Mouse (Mus musculus) limb, embryonic 15.5 days (tissue): ENCODE results near the gene Mrgprh. TPM values are rescaled to one million over a fixed set of nuclear protein-coding genes. Genes with fewer than 3 reads are reported as not detected.

Experiments used
- ATAC-seq: fragments of 200-750 bp; cut with Nextera tagmentation; 2 replicates; pipeline ENCODE4 v1.8.0; 2017; ENCODE audit warnings: low read depth, moderate TSS enrichment; ENCODE audit not compliant: insufficient number of reproducible peaks, low FRiP score, low TSS enrichment
- H3K27ac ChIP-seq: fragments of 300-500 bp; sonication (generic); 2 replicates; pipeline ENCODE4 v1.5.1; 2015; ENCODE audit warnings: moderate library complexity, mild to moderate bottlenecking, inconsistent platforms
- H3K27me3 ChIP-seq: fragments of 300-500 bp; sonication (generic); 2 replicates; pipeline ENCODE4 v1.6.1; 2015; ENCODE audit warnings: inconsistent platforms
- H3K36me3 ChIP-seq: fragments of 300-500 bp; sonication (generic); 2 replicates; pipeline ENCODE4 v1.6.1; 2015; ENCODE audit warnings: inconsistent platforms
- H3K4me1 ChIP-seq: fragments of 300-500 bp; sonication (generic); 2 replicates; pipeline ENCODE4 v1.6.1; 2015; ENCODE audit warnings: inconsistent platforms
- H3K4me2 ChIP-seq: fragments of 300-500 bp; sonication (generic); 2 replicates; pipeline ENCODE4 v1.6.1; 2015; ENCODE audit warnings: mild to moderate bottlenecking, inconsistent platforms
- H3K4me3 ChIP-seq: fragments of 300-500 bp; sonication (generic); 2 replicates; pipeline ENCODE4 v1.5.1; 2015; ENCODE audit warnings: mild to moderate bottlenecking, inconsistent platforms
- H3K9ac ChIP-seq: fragments of 300-500 bp; sonication (generic); 2 replicates; pipeline ENCODE4 v1.6.1; 2015; ENCODE audit warnings: inconsistent platforms
- H3K9me3 ChIP-seq: fragments of 300-500 bp; sonication (generic); 2 replicates; pipeline ENCODE4 v1.6.1; 2016; ENCODE audit warnings: inconsistent platforms
- WGBS: fragments of 180-500 bp; shearing (Covaris S2); methylation state at CpG from one replicate; pipeline ENCODE4 v1.1.7; 2015; 5-methylcytosine and 5-hydroxymethylcytosine counted together
- microRNA-seq: library from miRNA; unstranded; fragments of <30 nt; microRNA quantifications from one replicate; pipeline ENCODE4, GENCODE M21; 2016
- polyA plus RNA-seq: library from polyadenylated mRNA; unstranded; fragments of >200 nt; fragmentation: Nextera tagmentation; extraction: Ambion mirVana; gene quantifications from 2 replicates; pipeline ENCODE4 v1.2.1, GENCODE M21; 2015

Gene Mrgprh
- polyA plus RNA-seq, 1 experiment from 2014 or later = 0.17 TPM

- Histone ChIP-seq H3K4me2 (no peak overlapping the region), H3K36me3 (peaks cover 61% of the 10 kb centered on the region), H3K9ac (no peak overlapping the region), H3K4me1 (no peaks in the 10 kb centered on the region), H3K27ac (no peak overlapping the region), H3K27me3 (no peaks in the 10 kb centered on the region), H3K4me3 (no peak overlapping the region), H3K9me3 (no peaks in the 10 kb centered on the region)
- no peak for ATAC-seq
- WGBS = 89% methylated on average over 3 of the region's 3 CpGs
These were observed 49.2 kb downstream of the Mrgprh start for GRCm38 (mm10) chr17:12925001-12925400.

- Histone ChIP-seq H3K4me1 (no peaks in the 10 kb centered on the region), H3K9ac (no peak overlapping the region), H3K4me3 (no peak overlapping the region), H3K4me2 (no peak overlapping the region), H3K36me3 (peaks cover 54% of the 10 kb centered on the region), H3K9me3 (no peaks in the 10 kb centered on the region), H3K27ac (no peak overlapping the region), H3K27me3 (no peaks in the 10 kb centered on the region)
- no peak for ATAC-seq
- 87% methylated on average over 8 of the region's 8 CpGs for WGBS
These were observed 49.9 kb downstream of the Mrgprh start for GRCm38 (mm10) chr17:12925703-12926180.

Small RNA genes within 50 kb of the gene (microRNA-seq; reads per million reads assigned to microRNA genes)
- not detected for gene Gm24085

Other genes starting within 250 kb of the Mrgprh start
- not detected in 2 replicates for gene Slc22a1, start 200.2 kb upstream of the Mrgprh start, polyA plus RNA-seq
- gene Igf2r, start 106.4 kb upstream of the Mrgprh start, polyA plus RNA-seq = 45.0 TPM in 2 replicates
- 0.92 and 1.5 TPM in 2 replicates for gene Mas1, start 7.9 kb upstream of the Mrgprh start, polyA plus RNA-seq
- gene Pnldc1, start 34.2 kb downstream of the Mrgprh start, polyA plus RNA-seq = 1.6 and 2.2 TPM in 2 replicates
- 354 and 369 TPM in 2 replicates for gene Tcp1, start 39.7 kb downstream of the Mrgprh start, polyA plus RNA-seq
- gene Mrpl18, start 40.3 kb downstream of the Mrgprh start, polyA plus RNA-seq = 132 and 136 TPM in 2 replicates
- gene Acat3, start 64.6 kb downstream of the Mrgprh start, polyA plus RNA-seq = 0.63 and 0.72 TPM in 2 replicates
- gene Acat2, start 84.7 kb downstream of the Mrgprh start, polyA plus RNA-seq = 128 and 133 TPM in 2 replicates
- gene Wtap, start 118.1 kb downstream of the Mrgprh start, polyA plus RNA-seq = 106 and 124 TPM in 2 replicates
- 89.2 and 111 TPM in 2 replicates for gene Sod2, start 130.8 kb downstream of the Mrgprh start, polyA plus RNA-seq
- 0.22 TPM in 1 of 2 replicates, not detected in the other for gene Gpr31b, start 176.3 kb downstream of the Mrgprh start, polyA plus RNA-seq
- 0.10 TPM in 1 of 2 replicates, not detected in the other for gene Tcp10b, start 185.1 kb downstream of the Mrgprh start, polyA plus RNA-seq